Mouse (Mus musculus) kidney, postnatal 10 days (tissue): ENCODE measurements around the gene Rps9.
"Not testable (repeated sequence)": the region's sequence is repeated elsewhere in the genome, so short reads cannot be mapped to it uniquely, and the experiment has no call there.

Experiments
- DNase-seq: peaks from one replicate; pipeline ENCODE4 v3.0.0; 2021; ENCODE audit warnings: mixed read lengths

Rps9 gene

DNA sequence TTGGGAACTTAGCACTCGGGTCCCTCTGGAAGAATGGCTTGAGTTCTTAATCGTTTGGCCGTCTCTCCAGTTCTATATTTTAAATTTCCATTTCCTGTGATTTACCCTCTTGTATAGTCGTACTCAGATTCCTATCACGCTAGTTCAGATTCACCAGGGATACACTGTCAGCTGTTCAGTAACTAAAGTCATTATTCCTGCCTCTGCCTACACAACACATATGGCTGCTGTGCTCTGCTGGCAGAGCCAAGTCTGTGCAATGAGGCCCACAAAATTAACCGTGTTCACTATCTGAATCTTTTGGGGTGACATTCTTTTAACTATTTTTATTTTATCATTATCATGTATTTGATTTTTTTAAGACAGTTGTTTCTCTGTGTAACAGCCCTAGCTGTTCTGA is 5.3 kb upstream of the Rps9 start:
- no peak for DNase-seq

DNA sequence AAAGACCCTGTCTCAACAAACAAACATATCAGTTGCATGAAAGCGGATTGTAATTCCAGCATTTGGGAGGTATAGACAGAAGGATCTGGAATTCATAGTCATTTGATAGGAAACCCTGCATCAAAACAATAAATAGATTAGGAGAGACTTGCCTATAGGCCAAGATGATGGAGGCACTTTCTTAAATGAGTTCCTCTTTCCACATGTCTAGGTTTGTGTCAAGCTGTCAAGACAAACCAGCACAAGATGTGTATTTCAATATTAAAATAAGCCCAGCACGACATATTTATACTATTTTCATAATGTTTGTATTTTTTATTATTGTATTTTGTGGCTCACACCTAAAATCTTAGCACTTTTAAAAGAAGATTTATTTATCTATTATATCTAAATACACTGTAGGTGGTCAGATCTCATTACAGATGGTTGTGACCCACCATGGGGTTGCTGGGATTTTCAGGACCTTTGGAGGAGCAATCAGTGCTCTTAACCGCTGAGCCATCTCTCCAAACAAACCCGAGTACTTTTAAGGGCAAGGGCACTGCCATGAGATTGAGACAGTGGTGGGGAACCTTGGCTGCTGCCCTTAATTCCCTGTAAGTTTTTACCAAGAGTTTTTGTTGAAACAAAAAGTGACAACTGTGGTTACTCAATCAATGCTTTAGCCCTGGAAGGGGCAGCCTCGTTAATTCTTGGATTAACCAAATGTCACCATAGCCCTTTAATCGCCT is 480 bp upstream of the Rps9 start:
- DNase-seq = no peak

- DNase-seq = no peak
Measured at GRCm38 (mm10) chr7:3704475-3704874, 682 bp downstream of the Rps9 start.

GRCm38 (mm10) chr7:3705461-3705860 is 1.7 kb downstream of the Rps9 start:
- DNase-seq = not testable (repeated sequence)

- no peak for DNase-seq
Measured at GRCm38 (mm10) chr7:3705911-3706310, 2.1 kb downstream of the Rps9 start.

- no peak for DNase-seq
Measured at GRCm38 (mm10) chr7:3706343-3706934, 2.6 kb downstream of the Rps9 start.

- no peak for DNase-seq
Measured at GRCm38 (mm10) chr7:3707027-3707426, 3.2 kb downstream of the Rps9 start.

- no peak for DNase-seq
Measured at GRCm38 (mm10) chr7:3707568-3708413, 4.0 kb downstream of the Rps9 start.

DNA sequence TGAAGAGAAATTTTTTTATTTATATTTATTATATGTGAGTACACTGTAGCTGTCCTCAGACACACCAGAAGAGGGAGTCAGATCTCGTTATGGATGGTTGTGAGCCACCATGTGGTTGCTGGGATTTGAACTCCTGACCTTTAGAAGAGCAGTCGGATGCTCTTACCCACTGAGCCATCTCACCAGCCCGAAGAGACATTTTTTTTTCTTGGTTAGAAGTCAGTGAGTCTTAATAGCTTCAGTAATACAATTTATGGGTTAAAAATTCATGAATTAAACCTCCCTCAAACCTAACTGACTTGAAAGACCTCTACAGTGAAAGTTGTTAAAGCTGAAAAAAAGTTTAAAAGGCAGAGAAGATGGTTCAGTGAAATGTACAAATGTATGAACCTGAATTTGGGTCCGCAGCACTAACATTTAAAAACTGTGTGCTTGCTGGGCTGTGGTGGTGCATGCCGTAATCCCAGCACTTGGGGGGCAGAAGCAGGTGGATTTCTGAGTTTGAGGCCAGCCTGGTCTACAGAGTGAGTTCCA is 4.7 kb downstream of the Rps9 start:
- not testable (repeated sequence) for DNase-seq

GRCm38 (mm10) chr7:3709000-3709399 is 5.2 kb downstream of the Rps9 start:
- no peak for DNase-seq

DNA sequence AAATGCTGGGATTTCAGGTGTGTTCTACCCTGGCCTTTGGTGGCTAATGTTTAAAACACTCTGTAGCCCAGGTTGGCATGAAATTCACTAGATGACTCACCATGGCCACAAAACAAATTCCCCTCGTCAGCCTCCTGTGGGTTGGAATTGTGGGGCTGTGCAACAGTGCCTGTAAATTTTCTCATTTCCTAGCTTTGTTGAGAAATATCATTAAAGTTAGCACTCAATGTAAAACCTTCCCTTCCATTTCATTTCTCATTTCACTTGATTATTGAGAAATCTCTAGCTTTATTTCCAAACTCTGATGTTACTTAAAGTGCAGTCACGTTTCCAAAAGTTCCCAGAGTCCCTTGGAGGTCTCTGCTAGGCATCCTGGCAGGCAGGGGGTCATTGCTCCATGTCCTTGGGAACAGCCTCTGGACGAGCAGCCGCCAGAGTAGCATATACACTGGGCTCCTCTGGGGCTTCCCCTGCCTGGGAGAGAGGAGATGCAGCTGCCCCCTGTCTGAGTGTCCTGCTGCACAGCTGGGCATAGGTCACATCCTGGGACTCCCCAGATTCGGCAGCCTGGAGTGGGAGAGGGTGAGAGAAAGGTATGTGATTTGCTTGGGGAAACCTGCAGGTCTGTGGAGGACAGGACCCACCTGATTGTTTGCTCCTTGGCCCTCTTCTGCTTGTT is 8.6 kb downstream of the Rps9 start:
- no peak for DNase-seq

DNA sequence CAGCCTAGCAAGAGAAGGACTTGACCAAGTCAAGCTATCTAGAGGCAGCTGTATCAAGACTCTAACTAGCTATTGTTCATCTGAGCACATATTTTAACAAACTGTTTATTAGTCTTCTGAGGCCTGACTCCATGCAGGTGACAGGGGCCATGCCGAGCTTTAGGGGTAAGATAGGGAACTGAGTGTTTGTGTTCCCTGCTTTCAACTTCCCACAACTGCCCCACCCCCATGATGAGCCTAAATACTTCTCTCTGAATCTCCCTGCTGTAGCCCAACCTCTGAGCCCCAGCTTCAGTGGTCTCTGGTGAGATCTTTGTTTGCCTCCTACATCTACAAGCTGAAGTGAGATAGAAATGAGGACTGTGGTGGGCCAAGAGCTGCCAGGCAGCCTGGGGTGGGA is 11.5 kb downstream of the Rps9 start:
- DNase-seq = no peak

GRCm38 (mm10) chr7:3720268-3720667 is 16.5 kb downstream of the Rps9 start, which contains the start of gene Pirb:
Gene Pirb, minus strand, starts transcription at chr7:3720391.
- not testable (repeated sequence) for DNase-seq

GRCm38 (mm10) chr7:3725459-3725858 is 21.7 kb downstream of the Rps9 start:
- DNase-seq = not testable (repeated sequence)

DNA sequence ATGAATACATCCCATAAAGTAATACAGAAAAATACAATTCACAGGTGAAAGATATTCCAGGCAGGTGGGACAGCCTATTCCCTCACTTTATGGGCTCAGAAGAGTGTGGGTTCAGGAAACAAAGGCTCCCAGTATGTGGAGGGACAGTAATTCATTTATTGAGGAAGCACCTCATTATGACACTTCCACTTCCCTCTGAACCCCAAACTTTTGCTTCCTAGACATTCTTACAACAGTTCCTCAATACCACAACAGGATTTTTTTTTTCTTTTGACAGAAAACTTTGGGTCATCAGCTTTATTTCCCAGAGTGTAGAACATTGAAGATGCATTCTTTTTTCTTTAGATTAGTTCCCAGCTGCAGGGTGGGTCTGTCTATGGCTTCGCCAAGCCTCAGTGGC is 28.9 kb downstream of the Rps9 start:
- DNase-seq = not testable (repeated sequence)
